Mouse (Mus musculus) intestine, postnatal 0 days (tissue): ENCODE results near the gene Dnajc13. TPM values are rescaled to one million over a fixed set of nuclear protein-coding genes. Genes with fewer than 3 reads are reported as not detected.

Source experiments
- ATAC-seq: fragments of 200-750 bp; cut with Nextera tagmentation; 2 replicates; pipeline ENCODE4 v1.8.0; 2017; ENCODE audit warnings: mild to moderate bottlenecking, moderate TSS enrichment, moderate library complexity
- H3K27ac ChIP-seq: fragments of 300-500 bp; sonication (generic); 2 replicates; pipeline ENCODE4 v1.5.1; 2014; ENCODE audit warnings: mild to moderate bottlenecking, low read depth, low read length, moderate library complexity
- H3K27me3 ChIP-seq: fragments of 300-500 bp; sonication (generic); replicated peaks from 2 replicates; pipeline ENCODE4 v1.6.1; 2014; ENCODE audit warnings: low read length, mixed read lengths; ENCODE audit not compliant: control insufficient read depth, insufficient read depth
- H3K36me3 ChIP-seq: fragments of 300-500 bp; sonication (generic); 2 replicates; pipeline ENCODE4 v1.6.1; 2014; ENCODE audit warnings: mild to moderate bottlenecking, moderate library complexity; ENCODE audit not compliant: control insufficient read depth, insufficient read depth
- H3K4me1 ChIP-seq: fragments of 300-500 bp; sonication (generic); replicated peaks from 2 replicates; pipeline ENCODE4 v1.6.1; 2014; ENCODE audit warnings: antibody characterized with exemption, low read length, mixed read lengths; ENCODE audit not compliant: control insufficient read depth, insufficient read depth
- H3K4me2 ChIP-seq: fragments of 300-500 bp; sonication (generic); replicated peaks from 2 replicates; pipeline ENCODE4 v1.6.1; 2014; ENCODE audit warnings: low read depth, mild to moderate bottlenecking, moderate library complexity
- H3K4me3 ChIP-seq: fragments of 300-500 bp; sonication (generic); 2 replicates; pipeline ENCODE4 v1.5.1; 2014; ENCODE audit warnings: low read depth, low read length
- H3K9ac ChIP-seq: fragments of 300-500 bp; sonication (generic); 2 replicates; pipeline ENCODE4 v1.6.1; 2014; ENCODE audit warnings: mild to moderate bottlenecking, low read depth, low read length
- H3K9me3 ChIP-seq: fragments of 300-500 bp; sonication (generic); 2 replicates; pipeline ENCODE4 v1.6.1; 2016; ENCODE audit warnings: mixed run types; ENCODE audit not compliant: control insufficient read depth
- CTCF ChIP-seq: sonication (generic); IDR thresholded peaks from 2 replicates; pipeline ENCODE4 v1.5.1; 2016; ENCODE audit warnings: low read depth, mild to moderate bottlenecking, control low read depth, antibody characterized with exemption, moderate library complexity
- WGBS: fragments of 180-500 bp; shearing (Covaris S2); extraction: QIAGEN DNeasy Blood & Tissue Kit; methylation state at CpG from one replicate; pipeline ENCODE4 v1.1.7; 2014; 5-methylcytosine and 5-hydroxymethylcytosine counted together
- polyA plus RNA-seq: library from polyadenylated mRNA; unstranded; fragments of >200 nt; fragmentation: Nextera tagmentation; extraction: Ambion mirVana; gene quantifications from 2 replicates; pipeline ENCODE4 v1.2.1, GENCODE M21; 2015

Gene Dnajc13
- polyA plus RNA-seq, result 24.6 and 26.8 TPM in 2 replicates

GRCm38 (mm10) chr9:104262823-104263352 lies at the start of gene Dnajc13:
Gene Dnajc13 (minus strand): TSS chr9:104262930.
- no peaks in the 10 kb centered on the region for H3K27me3 ChIP-seq
- ATAC-seq, result peak; percentile 99
- WGBS, result under 1% methylated on average over 58 of the region's 60 CpGs
- H3K4me3 ChIP-seq, result peak within 1 kb of the TSS; percentile 99
- H3K36me3 ChIP-seq, result no peaks in the 10 kb centered on the region
- peak within 1 kb of the TSS; percentile 66 for H3K4me2 ChIP-seq
- H3K9me3 ChIP-seq, result no peaks in the 10 kb centered on the region
- H3K4me1 ChIP-seq, result peaks cover 6% of the 10 kb centered on the region; the same call in 1 of the 2 replicates
- peak within 1 kb of the TSS; percentile 89 for H3K9ac ChIP-seq
- H3K27ac ChIP-seq, result peak within 1 kb of the TSS; percentile 95
- TF ChIP-seq CTCF, result no peak

- 10% methylated on average over 6 of the region's 6 CpGs for WGBS
Observed at GRCm38 (mm10) chr9:104306734-104307133, 44.0 kb upstream of the Dnajc13 start.

GRCm38 (mm10) chr9:104305333-104306111 lies 42.8 kb upstream of the Dnajc13 start:
- Histone ChIP-seq H3K27ac (no peak overlapping the region), H3K9me3 (no peaks in the 10 kb centered on the region), H3K36me3 (peaks cover 4% of the 10 kb centered on the region; the same call in 1 of the 2 replicates), H3K4me2 (no peak overlapping the region), H3K27me3 (no peaks in the 10 kb centered on the region), H3K4me3 (no peak overlapping the region), H3K9ac (no peak overlapping the region), H3K4me1 (no peaks in the 10 kb centered on the region)
- no peak for TF ChIP-seq CTCF
- ATAC-seq, result no peak
- WGBS, result 64% methylated on average over 6 of the region's 6 CpGs

More at GRCm38 (mm10) chr9:104306734-104307133, 44.0 kb upstream of the Dnajc13 start:
- TF ChIP-seq CTCF, result peak; percentile 96
- no peak for ATAC-seq
- peaks cover 4% of the 10 kb centered on the region; the same call in 1 of the 2 replicates for H3K36me3 ChIP-seq
- no peak overlapping the region for H3K4me3 ChIP-seq
- no peak overlapping the region for H3K9ac ChIP-seq
- H3K4me1 ChIP-seq, result no peaks in the 10 kb centered on the region
- H3K9me3 ChIP-seq, result no peaks in the 10 kb centered on the region
- no peak overlapping the region for H3K27ac ChIP-seq
- no peak overlapping the region for H3K4me2 ChIP-seq
- H3K27me3 ChIP-seq, result no peaks in the 10 kb centered on the region

GRCm38 (mm10) chr9:104304800-104305199 lies 42.1 kb upstream of the Dnajc13 start:
- TF ChIP-seq CTCF, result no peak
- Histone ChIP-seq H3K36me3 (peaks cover 4% of the 10 kb centered on the region; the same call in 1 of the 2 replicates), H3K9me3 (no peaks in the 10 kb centered on the region), H3K4me2 (no peak overlapping the region), H3K9ac (no peak overlapping the region), H3K27me3 (no peaks in the 10 kb centered on the region), H3K4me3 (no peak overlapping the region), H3K4me1 (no peaks in the 10 kb centered on the region), H3K27ac (no peak overlapping the region)
- ATAC-seq, result no peak
- 43% methylated on average over 10 of the region's 10 CpGs for WGBS

GRCm38 (mm10) chr9:104304376-104304775 lies 41.6 kb upstream of the Dnajc13 start:
- Histone ChIP-seq H3K4me2 (no peak overlapping the region), H3K9ac (no peak overlapping the region), H3K27ac (no peak overlapping the region), H3K4me3 (no peak overlapping the region), H3K9me3 (no peaks in the 10 kb centered on the region), H3K27me3 (no peaks in the 10 kb centered on the region), H3K36me3 (peaks cover 4% of the 10 kb centered on the region; the same call in 1 of the 2 replicates), H3K4me1 (no peaks in the 10 kb centered on the region)
- 34% methylated on average over 4 of the region's 4 CpGs for WGBS
- ATAC-seq, result peak; percentile 72
- no peak for TF ChIP-seq CTCF

GRCm38 (mm10) chr9:104300569-104300968 lies 37.8 kb upstream of the Dnajc13 start:
- Histone ChIP-seq H3K27ac (no peak overlapping the region), H3K4me2 (no peak overlapping the region), H3K36me3 (peaks cover 4% of the 10 kb centered on the region; the same call in 1 of the 2 replicates), H3K4me1 (no peaks in the 10 kb centered on the region), H3K4me3 (no peak overlapping the region), H3K9ac (no peak overlapping the region), H3K27me3 (no peaks in the 10 kb centered on the region), H3K9me3 (no peaks in the 10 kb centered on the region)
- no peak for TF ChIP-seq CTCF
- WGBS, result 47% methylated on average over 12 of the region's 12 CpGs
- ATAC-seq, result peak; percentile 67
